Mouse (Mus musculus) lung, adult 2 months (tissue): ENCODE measurements around the gene Best1.

ENCODE experiments used
- CTCF ChIP-seq: fragments of 200-500 bp; IDR thresholded peaks from 2 replicates; pipeline ENCODE4 v1.5.1; 2011; ENCODE audit warnings: mild to moderate bottlenecking, low read length, control low read depth; ENCODE audit not compliant: insufficient read depth
- POLR2A ChIP-seq: fragments of 200-500 bp; IDR thresholded peaks from 2 replicates; pipeline ENCODE4 v1.6.1; 2011; ENCODE audit warnings: low read depth, mild to moderate bottlenecking, control low read depth, low read length, borderline replicate concordance; ENCODE audit errors: extremely low read depth

GRCm38 (mm10) chr19:9938156-9938823 lies 63.1 kb downstream of the Best1 start:
- TF ChIP-seq CTCF = no peak
- TF ChIP-seq POLR2A = no peak
